Mouse (Mus musculus) heart, postnatal 14 days (tissue): ENCODE results near the gene Isyna1. TPM values are rescaled to one million over a fixed set of nuclear protein-coding genes. Genes with fewer than 3 reads are reported as not detected.
A peak's percentile ranks its signal among the peaks of the same experiment; 100 is the strongest.

Experiments used
- DNase-seq, 2 experiments: peaks; one replicate each; pipeline ENCODE4 v3.0.0; 2021 to 2022
- intact Hi-C: fragments of 180-260 bp; cut with DNase I; formaldehyde crosslinking; loops from one replicate; pipeline ENCODE4 v1.15.1; 2025
- total RNA-seq, 2 experiments: library from RNA; stranded (reverse); gene quantifications; 2 replicates each; pipeline ENCODE4 v1.2.3; 2021

Gene Isyna1
- total RNA-seq, 2 experiments from 2014 or later, result 25.8 to 27.7 TPM

- intact Hi-C loops, result no loop called here
- DNase-seq, result peak in 1 of 2 experiments; percentile 39
Measured at GRCm38 (mm10) chr8:70645501-70646224, 51.5 kb downstream of the Isyna1 start.

DNA sequence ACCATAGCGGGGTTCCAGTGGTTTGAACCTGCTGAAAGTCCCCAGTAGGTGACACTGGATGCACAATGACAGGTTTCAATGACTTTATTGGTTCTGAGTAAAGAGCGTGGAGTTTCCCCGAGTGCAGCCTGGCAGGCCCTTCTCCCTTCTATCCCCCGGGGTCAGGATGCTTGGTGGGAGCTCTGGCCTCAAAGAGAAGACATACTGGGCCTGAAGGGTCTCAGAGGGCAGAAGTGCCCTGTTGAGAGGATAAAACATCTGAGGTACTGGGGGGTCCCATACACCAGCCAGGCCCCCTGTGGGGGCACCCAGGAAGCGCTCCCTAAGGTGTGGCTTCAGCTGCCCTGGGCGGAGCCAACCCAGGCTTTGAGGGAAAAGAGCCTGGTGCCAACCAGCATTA is 52.2 kb downstream of the Isyna1 start:
- intact Hi-C loops, result no loop called here
- DNase-seq, result no peak

GRCm38 (mm10) chr8:70646775-70647174 is 52.6 kb downstream of the Isyna1 start:
- DNase-seq, result no peak
- intact Hi-C loops, result no loop called here

Other genes with a start within 250 kb of the Isyna1 start
- 10 to 100 TPM; 41.3 to 44.0 TPM for gene Upf1, start 241.1 kb upstream of the Isyna1 start, total RNA-seq
- 1 to 10 TPM; 2.4 to 3.8 TPM for gene Comp, start 220.8 kb upstream of the Isyna1 start, total RNA-seq
- 1 to 10 TPM; 7.7 to 9.5 TPM for gene Crtc1, start 154.8 kb upstream of the Isyna1 start, total RNA-seq
- 1 to 10 TPM; 5.5 to 6.9 TPM for gene Klhl26, start 117.4 kb upstream of the Isyna1 start, total RNA-seq
- not detected for gene Tmem59l, start 107.0 kb upstream of the Isyna1 start, total RNA-seq
- under 1 TPM; 0.22 to 0.29 TPM for gene Crlf1, start 101.2 kb upstream of the Isyna1 start, total RNA-seq
- gene Rex1bd, start 87.6 kb upstream of the Isyna1 start, total RNA-seq, result 100 to 1,000 TPM; 105 TPM
- 1,000 to 10,000 TPM; 1,458 to 1,541 TPM for gene Uba52, start 83.6 kb upstream of the Isyna1 start, total RNA-seq
- gene Fkbp8, start 66.6 kb upstream of the Isyna1 start, total RNA-seq, result 100 to 1,000 TPM; 150 to 163 TPM
- 10 to 100 TPM; 75.3 to 76.6 TPM for gene Kxd1, start 66.4 kb upstream of the Isyna1 start, total RNA-seq
- gene Ell, start 54.9 kb upstream of the Isyna1 start, total RNA-seq, result 10 to 100 TPM; 15.5 to 16.5 TPM
- gene Ssbp4, start 14.5 kb downstream of the Isyna1 start, total RNA-seq, result 10 to 100 TPM; 39.7 to 46.4 TPM
- gene Lrrc25, start 21.8 kb downstream of the Isyna1 start, total RNA-seq, result 1 to 10 TPM; 1.8 to 2.5 TPM
- 1 to 10 TPM in 1 of 2 experiments, under 1 TPM in 1; 0.41 to 1.6 TPM for gene Gdf15, start 38.1 kb downstream of the Isyna1 start, total RNA-seq
- gene Pgpep1, start 66.0 kb downstream of the Isyna1 start, total RNA-seq, result 10 to 100 TPM; 38.4 to 46.8 TPM
- 10 to 100 TPM; 75.0 to 76.5 TPM for gene Lsm4, start 78.9 kb downstream of the Isyna1 start, total RNA-seq
- gene Jund, start 104.6 kb downstream of the Isyna1 start, total RNA-seq, result 100 to 1,000 TPM; 159 to 162 TPM
- under 1 TPM; 0.10 to 0.12 TPM for gene Iqcn, start 109.1 kb downstream of the Isyna1 start, total RNA-seq
- gene Gm3336, start 124.2 kb downstream of the Isyna1 start, total RNA-seq, result not detected
- 1 to 10 TPM; 4.5 to 4.6 TPM for gene Pde4c, start 129.3 kb downstream of the Isyna1 start, total RNA-seq
- gene Rab3a, start 160.3 kb downstream of the Isyna1 start, total RNA-seq, result 10 to 100 TPM; 51.6 to 51.9 TPM
- gene Mpv17l2, start 166.6 kb downstream of the Isyna1 start, total RNA-seq, result 10 to 100 TPM; 29.3 to 29.9 TPM
- gene Pik3r2, start 182.3 kb downstream of the Isyna1 start, total RNA-seq, result 10 to 100 TPM; 31.4 to 33.1 TPM
- gene Mast3, start 210.7 kb downstream of the Isyna1 start, total RNA-seq, result 10 to 100 TPM in 1 of 2 experiments, 1 to 10 TPM in 1; 9.4 to 11.1 TPM
- gene Il12rb1, start 214.1 kb downstream of the Isyna1 start, total RNA-seq, result under 1 TPM; 0.12 to 0.59 TPM
- 10 to 100 TPM; 22.4 to 23.9 TPM for gene Arrdc2, start 245.3 kb downstream of the Isyna1 start, total RNA-seq